ENCODE assay signal across 8 mouse cellular contexts in genomic region chr13:67813710-67814660, GRCm38 (mm10). TPM values are rescaled to one million over a fixed set of nuclear protein-coding genes. Genes with fewer than 3 reads are reported as not detected.
A peak's percentile ranks its signal among the peaks of the same experiment; 100 is the strongest.
DNase-seq lines count a peak whose midpoint lies in the region; ATAC-seq and TF ChIP-seq lines count a peak whose summit lies in the region.

Gene Zfp273 (plus strand): TSS chr13:67813740.

- peak within 1 kb of the TSS; percentile 86 for H3K27ac ChIP-seq in forebrain, embryonic 16.5 days (ENCODE audit: low read length)
- peak within 1 kb of the TSS; percentile 89 for H3K27ac ChIP-seq in layer of hippocampus, adult 2 months
- peak within 1 kb of the TSS; percentile 82 for H3K27ac ChIP-seq in lung, embryonic 14.5 days (ENCODE audit: low read depth)
- peak within 1 kb of the TSS; percentile 76 for H3K27ac ChIP-seq in olfactory bulb, adult 2 months (ENCODE audit: insufficient read depth, low read depth, low read length)
- peak within 1 kb of the TSS; percentile 63 for H3K27ac ChIP-seq in thymus, adult 2 months (ENCODE audit: control insufficient read depth, insufficient read depth, low read length)

- peak within 1 kb of the TSS; percentile 75 for H3K4me2 ChIP-seq in forebrain, embryonic 16.5 days (ENCODE audit: low read length)
- H3K4me2 ChIP-seq in lung, embryonic 14.5 days = peak within 1 kb of the TSS; percentile 83

- no peak for TF ChIP-seq POLR2A in olfactory bulb, adult 2 months (IDR thresholded peaks at IDR 0.05; ENCODE audit: insufficient read depth, low read depth, low read length)
- TF ChIP-seq POLR2A in thymus, adult 2 months (IDR thresholded peaks at IDR 0.05; ENCODE audit: control insufficient read depth, extremely low read depth, insufficient read depth, low read length, poor library complexity) = no peak

- intact Hi-C loops in heart, postnatal 36 days (cut with DNase I) = loop anchor here (2.0 to 5.0 kb wide), 4 partner anchors 31 to 907 kb away; partner anchors contain the start of genes Zfp65 and Zfp85

- peak; percentile 95 for ATAC-seq in G1E (ENCODE audit: extremely low read depth, insufficient number of reproducible peaks, low FRiP score, poor library complexity, severe bottlenecking)
- peak; percentile 96 for ATAC-seq in forebrain, embryonic 16.5 days
- peak; percentile 98 for ATAC-seq in lung, embryonic 14.5 days (ENCODE audit: insufficient read depth)

- no peaks in the 10 kb centered on the region for H3K36me3 ChIP-seq in G1E (replicated peaks)
- 0 out of 2 replicates have a peak, but pooled peaks cover 3% of the 10 kb centered on the region for H3K36me3 ChIP-seq in forebrain, embryonic 16.5 days (ENCODE audit: control insufficient read depth, insufficient read depth)
- no peaks in the 10 kb centered on the region for H3K36me3 ChIP-seq in lung, embryonic 14.5 days (ENCODE audit: insufficient read depth)
- no peaks in the 10 kb centered on the region for H3K36me3 ChIP-seq in thymus, adult 2 months (ENCODE audit: control insufficient read depth, insufficient read depth, low read length)

- WGBS in forebrain, embryonic 16.5 days = 3% methylated on average over 31 of the region's 31 CpGs
- WGBS in lung, embryonic 14.5 days = 4% methylated on average over 31 of the region's 31 CpGs
- WGBS in olfactory bulb, adult 2 months = 3% methylated on average over 31 of the region's 31 CpGs
- 4% methylated on average over 31 of the region's 31 CpGs for WGBS in thymus, adult 2 months

- H3K4me3 ChIP-seq in G1E (ENCODE audit: low read depth, low read length) = peak within 1 kb of the TSS; percentile 73
- H3K4me3 ChIP-seq in forebrain, embryonic 16.5 days (replicated peaks; ENCODE audit: low read length) = peak within 1 kb of the TSS; percentile 91
- peak within 1 kb of the TSS; percentile 70 for H3K4me3 ChIP-seq in layer of hippocampus, adult 2 months
- peak within 1 kb of the TSS; percentile 54 for H3K4me3 ChIP-seq in lung, embryonic 14.5 days (ENCODE audit: low read depth, low read length)
- peak within 1 kb of the TSS; percentile 97 for H3K4me3 ChIP-seq in olfactory bulb, adult 2 months (ENCODE audit: insufficient read depth, low read depth, low read length)
- H3K4me3 ChIP-seq in thymus, adult 2 months (ENCODE audit: control insufficient read depth, insufficient read depth, low read length) = peak within 1 kb of the TSS; percentile 62

- no peak for TF ChIP-seq CTCF in G1E (IDR thresholded peaks at IDR 0.05; ENCODE audit: low read depth, low read length)
- TF ChIP-seq CTCF in layer of hippocampus, adult 2 months (conservative IDR thresholded peaks at IDR 0.05) = no peak
- TF ChIP-seq CTCF in lung, embryonic 14.5 days (IDR thresholded peaks at IDR 0.05; ENCODE audit: low read depth) = no peak
- no peak for TF ChIP-seq CTCF in olfactory bulb, adult 2 months (IDR thresholded peaks at IDR 0.05; ENCODE audit: insufficient read depth, low read depth, low read length)
- no peak for TF ChIP-seq CTCF in thymus, adult 2 months (IDR thresholded peaks at IDR 0.05; ENCODE audit: borderline replicate concordance, control insufficient read depth, extremely low read depth, insufficient read depth, low read length, poor library complexity)

- H3K9me3 ChIP-seq in G1E (replicated peaks) = peaks cover 3% of the 10 kb centered on the region
- H3K9me3 ChIP-seq in forebrain, embryonic 16.5 days (ENCODE audit: control insufficient read depth, low read length) = peaks cover 6% of the 10 kb centered on the region
- no peaks in the 10 kb centered on the region for H3K9me3 ChIP-seq in lung, embryonic 14.5 days (ENCODE audit: low read depth, low read length)

- H3K9ac ChIP-seq in forebrain, embryonic 16.5 days (replicated peaks; ENCODE audit: low read depth, low read length) = peak within 1 kb of the TSS; percentile 78
- peak within 1 kb of the TSS; percentile 54 for H3K9ac ChIP-seq in lung, embryonic 14.5 days

- peaks cover 11% of the 10 kb centered on the region for H3K4me1 ChIP-seq in G1E (ENCODE audit: insufficient read depth, low read depth, low read length)
- peaks cover 3% of the 10 kb centered on the region for H3K4me1 ChIP-seq in forebrain, embryonic 16.5 days (replicated peaks; ENCODE audit: control insufficient read depth, insufficient read depth, low read length)
- H3K4me1 ChIP-seq in lung, embryonic 14.5 days (ENCODE audit: insufficient read depth) = no peaks in the 10 kb centered on the region
- peaks cover 2% of the 10 kb centered on the region; the same call in 1 of the 2 replicates for H3K4me1 ChIP-seq in olfactory bulb, adult 2 months (ENCODE audit: control insufficient read depth, insufficient read depth, low read length)
- 0 out of 2 replicates have a peak, but pooled peaks cover 2% of the 10 kb centered on the region for H3K4me1 ChIP-seq in thymus, adult 2 months (replicated peaks; ENCODE audit: control insufficient read depth, insufficient read depth, low read length)

- H3K27me3 ChIP-seq in G1E (ENCODE audit: insufficient read depth, low read length) = no peaks in the 10 kb centered on the region
- H3K27me3 ChIP-seq in forebrain, embryonic 16.5 days (replicated peaks; ENCODE audit: control insufficient read depth, insufficient read depth, low read length) = no peaks in the 10 kb centered on the region
- H3K27me3 ChIP-seq in lung, embryonic 14.5 days (ENCODE audit: insufficient read depth, low read length) = no peaks in the 10 kb centered on the region
- no peaks in the 10 kb centered on the region for H3K27me3 ChIP-seq in thymus, adult 2 months (ENCODE audit: control insufficient read depth, insufficient read depth, low read length)

- DNase-seq in G1E (ENCODE audit: low spot score) = peak; percentile 75
- peak; percentile 84 for DNase-seq in cerebellum, adult 11-12 months
- peak; percentile 76 to 86 for DNase-seq in heart, postnatal 36 days
- DNase-seq in layer of hippocampus, adult 2 months (ENCODE audit: low spot score in 2 of 2) = peak; percentile 73 to 85
- peak; percentile 89 for DNase-seq in lung, embryonic 14.5 days
- DNase-seq in thymus, adult 2 months = peak; percentile 72

RNA-seq across cellular contexts. Expression of gene Zfp273, which starts in this region (rescaled TPM):
- total RNA-seq in G1E (2014; fragmentation: Nextera tagmentation) = 4.8 and 5.0 TPM in 2 replicates
- total RNA-seq in G1E (2017) = 3.9 and 5.8 TPM in 2 replicates
- polyA plus RNA-seq in G1E (2012) = 0.13 TPM in 2 replicates
- 15.1 and 17.0 TPM in 2 replicates for polyA plus RNA-seq in forebrain, embryonic 16.5 days (2015; fragmentation: Nextera tagmentation; extraction: Ambion mirVana)
- 1 to 10 TPM; 1.8 to 2.2 TPM for total RNA-seq in heart, postnatal 36 days (2021)
- total RNA-seq in layer of hippocampus, adult 2 months (2021) = 1 to 10 TPM; 8.2 to 9.4 TPM
- polyA plus RNA-seq in lung, embryonic 14.5 days (2014; fragmentation: Nextera tagmentation; extraction: Ambion mirVana) = 7.5 and 8.0 TPM in 2 replicates
- not detected in 2 replicates for polyA plus RNA-seq in olfactory bulb, adult 2 months (2012; ENCODE audit: insufficient read depth, insufficient read length, low replicate concordance, missing spikeins)
- polyA plus RNA-seq in thymus, adult 2 months (2012; rRNA removed) = 0.90 and 1.2 TPM in 2 replicates

Comparison
In these comparisons a context has a peak if more than half of its experiments do, and no peak if none do; other contexts are left out.
1. Peak in every context shown above with its lines: DNase-seq, ATAC-seq, H3K4me3 ChIP-seq and H3K27ac ChIP-seq.